Mouse (Mus musculus) megakaryocyte, embryonic 14.5 days (primary cell): Measurements from ENCODE around the gene Krtap5-5.

Experiments
- FLI1 ChIP-seq: IDR thresholded peaks from 2 replicates; pipeline ENCODE4 v1.6.1; 2012; ENCODE audit warnings: low read length, inconsistent platforms, mixed read lengths
- GATA1 ChIP-seq: IDR thresholded peaks from 3 replicates; pipeline ENCODE4 v1.6.1; 2012; ENCODE audit warnings: mixed read lengths, low read length, inconsistent platforms, borderline replicate concordance

GRCm38 (mm10) chr7:142255517-142255916 is 25.7 kb upstream of the Krtap5-5 start:
- TF ChIP-seq GATA1 (no peak), FLI1 (no peak)
